ENCODE assay signal across 9 mouse cellular contexts in the genomic region with DNA sequence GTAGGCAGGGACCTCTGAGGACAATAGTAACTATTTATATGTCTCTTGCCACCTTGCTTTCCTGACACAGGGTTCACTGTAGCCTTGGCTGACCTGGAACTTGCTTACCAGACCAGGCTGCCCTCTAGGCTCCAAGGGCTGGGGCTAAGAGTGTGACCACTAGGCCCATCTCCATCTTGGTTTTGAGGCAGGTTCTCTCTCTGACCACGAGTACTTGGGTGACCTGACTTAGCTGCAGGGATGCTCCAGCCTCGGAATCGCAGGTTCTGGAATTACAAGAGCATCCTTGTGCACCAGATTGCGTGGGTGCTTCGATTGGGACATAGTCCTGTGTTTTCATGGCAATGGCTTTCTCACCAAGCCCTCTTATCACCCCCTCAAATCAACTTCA. TPM values are rescaled to one million over a fixed set of nuclear protein-coding genes. Genes with fewer than 3 reads are reported as not detected.
A peak's percentile ranks its signal among the peaks of the same experiment; 100 is the strongest.
DNase-seq lines count a peak whose midpoint lies in the region; ATAC-seq and TF ChIP-seq lines count a peak whose summit lies in the region.
"Had no signal": no experiment of that assay in that cellular context is flagged by ENCODE, and none has a peak within 500 bp of the region (broad histone marks: within the 10 kb centered on the region; RNA-seq: fewer than 3 reads in every experiment).

No protein-coding gene starts in this region.

- no peak overlapping the region for H3K9ac ChIP-seq in heart, postnatal 0 days (replicated peaks; ENCODE audit: low read depth, low read length)
- no peak overlapping the region for H3K9ac ChIP-seq in neural tube, embryonic 13.5 days
- 0 out of 2 replicates have a peak overlapping the region, but pooled peaks have one; percentile 17 for H3K9ac ChIP-seq in intestine, embryonic 15.5 days
- H3K9ac ChIP-seq in stomach, embryonic 14.5 days (replicated peaks; ENCODE audit: low read depth, low read length) = no peak overlapping the region

- no peak for TF ChIP-seq CTCF in heart, postnatal 0 days (IDR thresholded peaks at IDR 0.05; ENCODE audit: low read depth)

- 85% methylated on average over 5 of the region's 5 CpGs for WGBS in heart, postnatal 0 days
- 84% methylated on average over 5 of the region's 5 CpGs for whole genome bisulfite sequencing in neural tube, embryonic 13.5 days
- 85% methylated on average over 5 of the region's 5 CpGs for WGBS in intestine, embryonic 15.5 days
- WGBS in stomach, embryonic 14.5 days = 87% methylated on average over 5 of the region's 5 CpGs

- H3K27me3 ChIP-seq in heart, postnatal 0 days (ENCODE audit: control insufficient read depth, insufficient read depth, low read length) = no peaks in the 10 kb centered on the region
- H3K27me3 ChIP-seq in neural tube, embryonic 13.5 days = no peaks in the 10 kb centered on the region
- H3K27me3 ChIP-seq in intestine, embryonic 15.5 days (replicated peaks) = no peaks in the 10 kb centered on the region
- H3K27me3 ChIP-seq in stomach, embryonic 14.5 days (ENCODE audit: control insufficient read depth, insufficient read depth, low read length) = no peaks in the 10 kb centered on the region
- H3K27me3 ChIP-seq: limb, embryonic 15.5 days had no signal

- H3K36me3 ChIP-seq in heart, postnatal 0 days (replicated peaks; ENCODE audit: control insufficient read depth, insufficient read depth, low read length) = peaks cover 20% of the 10 kb centered on the region
- peaks cover 19% of the 10 kb centered on the region for H3K36me3 ChIP-seq in neural tube, embryonic 13.5 days
- peaks cover 11% of the 10 kb centered on the region for H3K36me3 ChIP-seq in intestine, embryonic 15.5 days
- peaks cover 16% of the 10 kb centered on the region for H3K36me3 ChIP-seq in stomach, embryonic 14.5 days (ENCODE audit: control insufficient read depth, insufficient read depth, low read length)

- ATAC-seq in heart, postnatal 0 days (ENCODE audit: insufficient read depth, low read depth) = no peak
- ATAC-seq in neural tube, embryonic 13.5 days (ENCODE audit: low read depth) = no peak
- ATAC-seq in intestine, embryonic 15.5 days = no peak
- ATAC-seq in stomach, embryonic 14.5 days (ENCODE audit: insufficient number of reproducible peaks, insufficient read depth, low FRiP score, low read depth) = no peak

- H3K4me1 ChIP-seq in heart, postnatal 0 days (ENCODE audit: control insufficient read depth, insufficient read depth) = peaks cover 18% of the 10 kb centered on the region
- H3K4me1 ChIP-seq in neural tube, embryonic 13.5 days (replicated peaks) = peaks cover 38% of the 10 kb centered on the region
- peaks cover 48% of the 10 kb centered on the region for H3K4me1 ChIP-seq in intestine, embryonic 15.5 days (replicated peaks)
- H3K4me1 ChIP-seq in stomach, embryonic 14.5 days (ENCODE audit: control insufficient read depth, insufficient read depth, low read length) = peaks cover 31% of the 10 kb centered on the region; the same call in 1 of the 2 replicates

- peak overlapping the region; percentile 69 for H3K27ac ChIP-seq in heart, postnatal 0 days (ENCODE audit: low read depth)
- H3K27ac ChIP-seq in neural tube, embryonic 13.5 days (replicated peaks) = 0 out of 2 replicates have a peak overlapping the region, but pooled peaks have one; percentile 46
- peak overlapping the region; percentile 82 for H3K27ac ChIP-seq in intestine, embryonic 15.5 days
- H3K27ac ChIP-seq in stomach, embryonic 14.5 days (ENCODE audit: low read length) = peak overlapping the region; percentile 58; the same call in 1 of the 2 replicates

- no peaks in the 10 kb centered on the region for H3K9me3 ChIP-seq in heart, postnatal 0 days (replicated peaks; ENCODE audit: control insufficient read depth, low read length)
- H3K9me3 ChIP-seq in neural tube, embryonic 13.5 days = no peaks in the 10 kb centered on the region
- H3K9me3 ChIP-seq in intestine, embryonic 15.5 days = no peaks in the 10 kb centered on the region
- no peaks in the 10 kb centered on the region for H3K9me3 ChIP-seq in stomach, embryonic 14.5 days (ENCODE audit: control insufficient read depth, low read depth, low read length)
- H3K9me3 ChIP-seq: limb, embryonic 15.5 days had no signal

- H3K4me2 ChIP-seq in heart, postnatal 0 days (ENCODE audit: low read depth, low read length) = no peak overlapping the region
- no peak overlapping the region; the same call in 1 of the 2 replicates for H3K4me2 ChIP-seq in neural tube, embryonic 13.5 days
- H3K4me2 ChIP-seq in intestine, embryonic 15.5 days (replicated peaks) = no peak overlapping the region; the same call in 1 of the 2 replicates
- H3K4me2 ChIP-seq in stomach, embryonic 14.5 days (replicated peaks; ENCODE audit: low read depth, low read length) = no peak overlapping the region

- no peak for DNase-seq in heart, postnatal 0 days (ENCODE audit: low spot score)
- no peak for DNase-seq in heart, adult 18-20 months
- no peak for DNase-seq in neural tube, embryonic 10.5 days (ENCODE audit: extremely low spot score, low spot score)
- no peak for DNase-seq in frontal cortex, postnatal 25 days (ENCODE audit: low spot score in 2 of 2)
- DNase-seq in spleen, postnatal 36 days (ENCODE audit: low spot score in 2 of 2) = no peak

- no peak overlapping the region for H3K4me3 ChIP-seq in heart, postnatal 0 days (ENCODE audit: low read depth, low read length)
- H3K4me3 ChIP-seq in neural tube, embryonic 13.5 days = no peak overlapping the region
- no peak overlapping the region for H3K4me3 ChIP-seq in intestine, embryonic 15.5 days (replicated peaks)
- no peak overlapping the region for H3K4me3 ChIP-seq in stomach, embryonic 14.5 days (ENCODE audit: low read depth, low read length)

- TF ChIP-seq EP300 in heart, postnatal 0 days (IDR thresholded peaks at IDR 0.05; ENCODE audit: low read depth) = no peak

RNA-seq across cellular contexts. Expression of gene Gpx4, which starts 5.4 kb away (rescaled TPM):
- total RNA-seq in heart, postnatal 0 days (2014; rRNA removed; ENCODE audit: low replicate concordance) = 490 and 500 TPM in 2 replicates
- 874 and 900 TPM in 2 replicates for polyA plus RNA-seq in heart, postnatal 0 days (2015; fragmentation: Nextera tagmentation; extraction: Ambion mirVana)
- total RNA-seq in heart, adult 18-20 months (2021) = 1,000 to 10,000 TPM in 1 of 2 experiments, 100 to 1,000 TPM in 1; 983 to 1,022 TPM
- 505 and 556 TPM in 2 replicates for polyA plus RNA-seq in neural tube, embryonic 13.5 days (2015; fragmentation: Nextera tagmentation; extraction: Ambion mirVana)
- polyA plus RNA-seq in intestine, embryonic 15.5 days (2015; fragmentation: Nextera tagmentation; extraction: Ambion mirVana) = 712 and 771 TPM in 2 replicates
- polyA plus RNA-seq in stomach, embryonic 14.5 days (2014; fragmentation: Nextera tagmentation; extraction: Ambion mirVana) = 434 and 466 TPM in 2 replicates

RNA-seq across cellular contexts. Expression of gene Polr2e, which starts 12.8 kb away (rescaled TPM):
- total RNA-seq in heart, postnatal 0 days (2014; rRNA removed; ENCODE audit: low replicate concordance) = 70.6 and 106 TPM in 2 replicates
- 120 and 123 TPM in 2 replicates for polyA plus RNA-seq in heart, postnatal 0 days (2015; fragmentation: Nextera tagmentation; extraction: Ambion mirVana)
- 10 to 100 TPM; 92.9 to 97.6 TPM for total RNA-seq in heart, adult 18-20 months (2021)
- polyA plus RNA-seq in neural tube, embryonic 13.5 days (2015; fragmentation: Nextera tagmentation; extraction: Ambion mirVana) = 141 and 153 TPM in 2 replicates
- polyA plus RNA-seq in intestine, embryonic 15.5 days (2015; fragmentation: Nextera tagmentation; extraction: Ambion mirVana) = 206 and 218 TPM in 2 replicates
- polyA plus RNA-seq in stomach, embryonic 14.5 days (2014; fragmentation: Nextera tagmentation; extraction: Ambion mirVana) = 220 TPM in 2 replicates

RNA-seq across cellular contexts. Expression of gene Arhgap45, which starts 35.9 kb away (rescaled TPM):
- total RNA-seq in heart, postnatal 0 days (2014; rRNA removed; ENCODE audit: low replicate concordance) = 3.9 and 11.0 TPM in 2 replicates
- polyA plus RNA-seq in heart, postnatal 0 days (2015; fragmentation: Nextera tagmentation; extraction: Ambion mirVana) = 1.9 TPM in 2 replicates
- 1 to 10 TPM; 3.1 to 8.7 TPM for total RNA-seq in heart, adult 18-20 months (2021)
- 2.4 and 2.9 TPM in 2 replicates for polyA plus RNA-seq in neural tube, embryonic 13.5 days (2015; fragmentation: Nextera tagmentation; extraction: Ambion mirVana)
- polyA plus RNA-seq in intestine, embryonic 15.5 days (2015; fragmentation: Nextera tagmentation; extraction: Ambion mirVana) = 6.3 and 6.5 TPM in 2 replicates
- 5.1 and 5.7 TPM in 2 replicates for polyA plus RNA-seq in stomach, embryonic 14.5 days (2014; fragmentation: Nextera tagmentation; extraction: Ambion mirVana)

RNA-seq across cellular contexts. Expression of gene Sbno2, which starts 53.0 kb away (rescaled TPM):
- total RNA-seq in heart, postnatal 0 days (2014; rRNA removed; ENCODE audit: low replicate concordance) = 21.1 and 22.0 TPM in 2 replicates
- polyA plus RNA-seq in heart, postnatal 0 days (2015; fragmentation: Nextera tagmentation; extraction: Ambion mirVana) = 5.9 and 6.3 TPM in 2 replicates
- 10 to 100 TPM in 1 of 2 experiments, 1 to 10 TPM in 1; 9.0 to 10.1 TPM for total RNA-seq in heart, adult 18-20 months (2021)
- 12.9 and 13.0 TPM in 2 replicates for polyA plus RNA-seq in neural tube, embryonic 13.5 days (2015; fragmentation: Nextera tagmentation; extraction: Ambion mirVana)
- 12.8 and 14.0 TPM in 2 replicates for polyA plus RNA-seq in intestine, embryonic 15.5 days (2015; fragmentation: Nextera tagmentation; extraction: Ambion mirVana)
- polyA plus RNA-seq in stomach, embryonic 14.5 days (2014; fragmentation: Nextera tagmentation; extraction: Ambion mirVana) = 13.2 and 15.7 TPM in 2 replicates

RNA-seq across cellular contexts. Expression of gene Abca7, which starts 56.1 kb away (rescaled TPM):
- total RNA-seq in heart, postnatal 0 days (2014; rRNA removed; ENCODE audit: low replicate concordance) = 10.4 and 11.4 TPM in 2 replicates
- 1.9 TPM in 2 replicates for polyA plus RNA-seq in heart, postnatal 0 days (2015; fragmentation: Nextera tagmentation; extraction: Ambion mirVana)
- 1 to 10 TPM; 6.5 to 7.6 TPM for total RNA-seq in heart, adult 18-20 months (2021)
- polyA plus RNA-seq in neural tube, embryonic 13.5 days (2015; fragmentation: Nextera tagmentation; extraction: Ambion mirVana) = 7.7 and 8.1 TPM in 2 replicates
- polyA plus RNA-seq in intestine, embryonic 15.5 days (2015; fragmentation: Nextera tagmentation; extraction: Ambion mirVana) = 3.0 and 3.7 TPM in 2 replicates
- polyA plus RNA-seq in stomach, embryonic 14.5 days (2014; fragmentation: Nextera tagmentation; extraction: Ambion mirVana) = 3.2 and 3.6 TPM in 2 replicates
